In genomic region chr3:85773886-85774285, GRCm38 (mm10) we compare ENCODE assay signal across 13 mouse cellular contexts. TPM values are rescaled to one million over a fixed set of nuclear protein-coding genes. Genes with fewer than 3 reads are reported as not detected.
DNase-seq lines count a peak whose midpoint lies in the region; ATAC-seq and TF ChIP-seq lines count a peak whose summit lies in the region.
"Had no signal": no experiment of that assay in that cellular context is flagged by ENCODE, and none has a peak within 500 bp of the region (broad histone marks: within the 10 kb centered on the region; RNA-seq: fewer than 3 reads in every experiment).

No protein-coding gene starts in this region.

- no peak overlapping the region for H3K27ac ChIP-seq in forebrain, embryonic 16.5 days (ENCODE audit: low read length)
- no peak overlapping the region for H3K27ac ChIP-seq in limb, embryonic 10.5 days
- H3K27ac ChIP-seq: limb, embryonic 15.5 days; midbrain, embryonic 15.5 days had no signal

- no peaks in the 10 kb centered on the region for H3K36me3 ChIP-seq in forebrain, embryonic 16.5 days (ENCODE audit: control insufficient read depth, insufficient read depth)
- no peaks in the 10 kb centered on the region for H3K36me3 ChIP-seq in limb, embryonic 10.5 days
- H3K36me3 ChIP-seq: limb, embryonic 15.5 days; midbrain, embryonic 15.5 days had no signal

- no peaks in the 10 kb centered on the region for H3K9me3 ChIP-seq in forebrain, embryonic 16.5 days (ENCODE audit: control insufficient read depth, low read length)
- no peaks in the 10 kb centered on the region for H3K9me3 ChIP-seq in limb, embryonic 10.5 days (replicated peaks)
- H3K9me3 ChIP-seq: limb, embryonic 15.5 days; midbrain, embryonic 15.5 days had no signal

- POLR2A ChIA-PET in Patski (lab: Charles Lee) = no interaction called here

- intact Hi-C loops in heart, postnatal 25 days (cut with DNase I) = no loop called here
- intact Hi-C loops in heart, postnatal 10 days (cut with DNase I) = no loop called here

- no peak for TF ChIP-seq CTCF in Patski (IDR thresholded peaks at IDR 0.05)

- in situ Hi-C loops in Patski (cut with MboI; ENCODE audit: low pct_unique_long_range_greater_than_20kb) = no loop called here

- H3K4me1 ChIP-seq in forebrain, embryonic 16.5 days (replicated peaks; ENCODE audit: control insufficient read depth, insufficient read depth, low read length) = peaks cover 8% of the 10 kb centered on the region
- H3K4me1 ChIP-seq in limb, embryonic 10.5 days = peaks cover 9% of the 10 kb centered on the region
- H3K4me1 ChIP-seq: midbrain, embryonic 15.5 days had no signal

- CTCF ChIA-PET in Patski (lab: Charles Lee) = interaction anchor here (1.4 to 3.1 kb wide), 4 partner anchors 8 to 39 kb away, joined by 4 to 13 read pairs (median 6); no protein-coding TSS in a partner anchor

- DNase-seq in heart, adult 11 months = peak; percentile 87
- no peak for DNase-seq in heart, postnatal 25 days (ENCODE audit: low spot score)
- DNase-seq in Patski (ENCODE audit: low read depth, low spot score) (peak; percentile 51), liver (no peak)
- peak; percentile 20 to 39 for DNase-seq in heart, postnatal 10 days
- DNase-seq in limb, embryonic 10.5 days (ENCODE audit: low spot score) = no peak
- DNase-seq in gastrocnemius, postnatal 25 days = no peak
- DNase-seq: kidney, adult 2 months; layer of hippocampus, adult 9-11 months; lung, postnatal 10 days had no signal

- no peak overlapping the region for H3K4me3 ChIP-seq in forebrain, embryonic 16.5 days (replicated peaks; ENCODE audit: low read length)
- H3K4me3 ChIP-seq in limb, embryonic 10.5 days = no peak overlapping the region
- H3K4me3 ChIP-seq: limb, embryonic 15.5 days; midbrain, embryonic 15.5 days had no signal

- no peak overlapping the region for H3K9ac ChIP-seq in forebrain, embryonic 16.5 days (replicated peaks; ENCODE audit: low read depth, low read length)
- H3K9ac ChIP-seq: limb, embryonic 15.5 days; midbrain, embryonic 15.5 days had no signal

- ATAC-seq in Patski = peak; percentile 71
- ATAC-seq in forebrain, embryonic 16.5 days = peak; percentile 53
- ATAC-seq: midbrain, embryonic 15.5 days had no signal

- H3K4me2 ChIP-seq in forebrain, embryonic 16.5 days (ENCODE audit: low read length) = no peak overlapping the region
- H3K4me2 ChIP-seq: limb, embryonic 15.5 days; midbrain, embryonic 15.5 days had no signal

- 60% methylated on average over 4 of the region's 4 CpGs for WGBS in forebrain, embryonic 16.5 days
- 57% methylated on average over 4 of the region's 4 CpGs for WGBS in limb, embryonic 10.5 days

- H3K27me3 ChIP-seq in Patski = no peaks in the 10 kb centered on the region
- H3K27me3 ChIP-seq in forebrain, embryonic 16.5 days (replicated peaks; ENCODE audit: control insufficient read depth, insufficient read depth, low read length) = no peaks in the 10 kb centered on the region
- no peaks in the 10 kb centered on the region for H3K27me3 ChIP-seq in limb, embryonic 10.5 days (ENCODE audit: low read depth, poor library complexity, severe bottlenecking)
- H3K27me3 ChIP-seq: midbrain, embryonic 15.5 days had no signal

RNA-seq across cellular contexts. Expression of gene Fam160a1, which starts 43.2 kb away (rescaled TPM):
- 10 to 100 TPM; 55.9 to 58.9 TPM for total RNA-seq in heart, postnatal 25 days (2021)
- polyA plus RNA-seq in Patski (2021) = 22.4 TPM
- polyA plus RNA-seq in forebrain, embryonic 16.5 days (2015; fragmentation: Nextera tagmentation; extraction: Ambion mirVana) = 1.4 and 1.7 TPM in 2 replicates
- 10 to 100 TPM; 35.8 to 48.7 TPM for total RNA-seq in heart, postnatal 10 days (2021)
- 0.51 and 1.5 TPM in 2 replicates for polyA plus RNA-seq in limb, embryonic 10.5 days (2016; fragmentation: Nextera tagmentation; extraction: Ambion mirVana)
- total RNA-seq in gastrocnemius, postnatal 25 days (2021) = 10 to 100 TPM; 55.2 to 56.6 TPM

Comparison
In these comparisons a context has a peak if more than half of its experiments do, and no peak if none do; other contexts are left out.
1. DNase-seq: peak in heart, adult 11 months (single experiment), Patski (single experiment) and heart, postnatal 10 days (2 of 2); none in heart, postnatal 25 days (single experiment), liver (single experiment), limb, embryonic 10.5 days (single experiment) and gastrocnemius, postnatal 25 days (single experiment).